Mouse (Mus musculus): ENCODE data around the gene Sdhc. TPM values are rescaled to one million over a fixed set of nuclear protein-coding genes. Genes with fewer than 3 reads are reported as not detected.
A peak's percentile ranks its signal among the peaks of the same experiment; 100 is the strongest.

Sdhc gene
- total and polyA plus RNA-seq, 3 experiments: 87.5 to 205 (median 153) TPM

DNA sequence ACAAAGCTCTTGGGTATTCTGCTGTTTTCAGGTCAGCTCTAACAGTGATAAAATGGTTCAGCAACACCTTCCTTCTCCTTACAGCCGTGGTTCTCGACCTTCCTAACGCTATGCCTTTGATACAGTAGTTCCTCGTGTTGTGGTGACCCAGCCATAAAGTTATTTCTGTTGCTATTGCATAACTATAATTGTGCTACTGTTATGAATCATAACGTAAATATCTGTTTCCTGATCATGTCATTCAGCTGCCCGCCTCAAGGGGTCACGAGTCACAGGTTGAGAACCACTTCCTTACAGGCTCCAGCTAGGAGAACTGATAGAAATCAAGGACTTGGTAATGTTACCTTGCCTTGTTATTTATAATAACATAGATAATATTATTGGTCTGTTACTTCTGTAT is 33.9 kb upstream of the Sdhc start (continued):
- TF ChIP-seq RAD21 (IDR thresholded peaks at IDR 0.05; ENCODE audit: low read depth, low read length): peak; percentile 27
- TF ChIP-seq ZC3H11A (IDR thresholded peaks at IDR 0.05; ENCODE audit: low read depth, low read length): no peak
- no peak for TF ChIP-seq UBTF (IDR thresholded peaks at IDR 0.05; ENCODE audit: low read depth, low read length)
- no peak for TF ChIP-seq E2F4 (IDR thresholded peaks at IDR 0.05; ENCODE audit: insufficient replicate concordance, low read depth, low read length)
- TF ChIP-seq GABPA (IDR thresholded peaks at IDR 0.05; ENCODE audit: insufficient replicate concordance, low read depth, low read length): no peak
- TF ChIP-seq ELF1 (IDR thresholded peaks at IDR 0.05; ENCODE audit: low read depth, low read length): peak; percentile 60
- TF ChIP-seq EP300 (IDR thresholded peaks at IDR 0.05; ENCODE audit: low read length): peak; percentile 71
- no peak for TF ChIP-seq ZKSCAN1 (IDR thresholded peaks at IDR 0.05; ENCODE audit: borderline replicate concordance, low read depth, low read length)
- no peak; the same call in 1 of the 2 replicates for TF ChIP-seq ETS1 (conservative IDR thresholded peaks at IDR 0.05; ENCODE audit: low read depth, low read length)
- no peak for TF ChIP-seq ZMIZ1 (IDR thresholded peaks at IDR 0.05; ENCODE audit: low read depth, low read length)
- TF ChIP-seq USF1 (IDR thresholded peaks at IDR 0.05; ENCODE audit: low read depth, low read length): no peak
- TF ChIP-seq KAT2A (IDR thresholded peaks at IDR 0.05; ENCODE audit: insufficient replicate concordance, low read length): no peak

DNA sequence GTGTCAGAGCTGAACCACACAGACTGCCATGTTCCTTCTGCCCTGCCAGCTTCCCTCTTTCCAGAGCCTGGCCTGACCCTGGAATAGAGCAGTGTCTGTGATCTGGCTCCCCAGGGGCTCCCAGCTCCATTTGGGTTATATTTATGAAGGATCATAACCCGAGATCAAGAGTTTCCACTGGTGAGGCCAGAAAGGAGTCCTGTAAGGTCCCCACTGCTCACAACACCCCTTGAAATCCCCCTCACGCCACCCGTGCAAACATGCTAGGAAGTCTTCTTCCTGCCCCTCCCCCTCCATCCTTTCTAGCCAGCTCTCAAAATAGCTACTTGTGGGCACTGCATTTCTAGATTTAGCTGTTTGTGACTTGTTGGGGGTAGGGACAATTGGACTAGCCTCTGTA is 33.2 kb upstream of the Sdhc start:
- Histone ChIP-seq H3K79me2 (replicated peaks; ENCODE audit: control insufficient read depth, extremely low read depth, insufficient read depth, poor library complexity, severe bottlenecking) (no peaks in the 10 kb centered on the region), H3K27me3 (replicated peaks) (no peaks in the 10 kb centered on the region), H3K4me1 (ENCODE audit: control insufficient read depth in 1 of 2, insufficient read depth in 2 of 2) (peaks cover 8 to 15% of the 10 kb centered on the region in 2 experiments), H3K4me3 (replicated peaks in 1 of 3; ENCODE audit: low read depth in 2 of 3, low read length in 2 of 3, poor library complexity in 1 of 3) (no peak overlapping the region), H3K9ac (ENCODE audit: insufficient read depth, low read depth) (no peak overlapping the region), H3K27ac (ENCODE audit: insufficient read depth, low read depth) (no peak overlapping the region), H3K36me3 (replicated peaks in 1 of 2; ENCODE audit: control insufficient read depth in 1 of 2, insufficient read depth in 1 of 2, low read length in 1 of 2) (no peaks in the 10 kb centered on the region), H3K4me2 (ENCODE audit: insufficient read depth, low read depth, poor library complexity, severe bottlenecking) (peak overlapping the region; percentile 2; the same call in 1 of the 2 replicates), H3K9me3 (replicated peaks; ENCODE audit: low read length) (no peaks in the 10 kb centered on the region)
- no peak for TF ChIP-seq E2F4 (IDR thresholded peaks at IDR 0.05; ENCODE audit: insufficient replicate concordance, low read depth, low read length)
- TF ChIP-seq MEF2A (IDR thresholded peaks at IDR 0.05; ENCODE audit: borderline replicate concordance, low read depth, low read length): peak; percentile 82; the same call in 1 of the 2 replicates
- TF ChIP-seq USF2 (conservative IDR thresholded peaks at IDR 0.05; ENCODE audit: low read depth, low read length): no peak
- no peak for TF ChIP-seq USF1 (IDR thresholded peaks at IDR 0.05; ENCODE audit: low read depth, low read length)
- TF ChIP-seq CTCF (conservative IDR thresholded peaks at IDR 0.05 in 1 of 2, IDR thresholded peaks at IDR 0.05 in 1 of 2; ENCODE audit: low read depth in 2 of 2, low read length in 2 of 2): no peak
- no peak for TF ChIP-seq JUND (conservative IDR thresholded peaks at IDR 0.05; ENCODE audit: low read depth, low read length)
- peak; percentile 44; the same call in 1 of the 2 replicates for TF ChIP-seq BHLHE40 (IDR thresholded peaks at IDR 0.05; ENCODE audit: low read depth, low read length)
- no peak for TF ChIP-seq GABPA (IDR thresholded peaks at IDR 0.05; ENCODE audit: insufficient replicate concordance, low read depth, low read length)
- no peak for TF ChIP-seq NELFE (IDR thresholded peaks at IDR 0.05; ENCODE audit: low read depth, low read length)
- no peak for TF ChIP-seq PAX5 (IDR thresholded peaks at IDR 0.05; ENCODE audit: low read length)
- no peak for TF ChIP-seq CHD1 (IDR thresholded peaks at IDR 0.05; ENCODE audit: low read depth, low read length)
- 0 out of 2 replicates have a peak, but pooled peaks have one; percentile 10 for TF ChIP-seq MAZ (IDR thresholded peaks at IDR 0.05; ENCODE audit: low read depth, low read length)
- TF ChIP-seq HCFC1 (IDR thresholded peaks at IDR 0.05; ENCODE audit: low read depth, low read length): no peak
- peak; percentile 34; the same call in 1 of the 2 replicates for TF ChIP-seq CHD2 (IDR thresholded peaks at IDR 0.05; ENCODE audit: low read length)
- in situ Hi-C loops (cut with MboI; ENCODE audit: low pct_ligation_motif_present, low pct_unique_long_range_greater_than_20kb, low sequenced_read_pairs) (no loop called here), dilution Hi-C loops (cut with MboI; ENCODE audit: extremely low pct_ligation_motif_present, extremely low pct_unique_long_range_greater_than_20kb, low sequenced_read_pairs) (no loop called here)
- peak; percentile 31 for DNase-seq (ENCODE audit: extremely low read depth)

All from CH12.LX (cell line).